Mouse (Mus musculus) gastrocnemius, adult 18-20 months (tissue): Measurements from ENCODE around the gene Tmem164. TPM values are rescaled to one million over a fixed set of nuclear protein-coding genes. Genes with fewer than 3 reads are reported as not detected.
A peak's percentile ranks its signal among the peaks of the same experiment; 100 is the strongest.

Experiments
- DNase-seq: peaks from one replicate; pipeline ENCODE4 v3.0.0; 2021; ENCODE audit warnings: low spot score
- total RNA-seq, 2 experiments: library from RNA; stranded (reverse); gene quantifications; 2 replicates each; pipeline ENCODE4 v1.2.3; 2021

The Tmem164 gene
- total RNA-seq, 2 experiments from 2014 or later: 1.1 to 1.2 TPM

DNA sequence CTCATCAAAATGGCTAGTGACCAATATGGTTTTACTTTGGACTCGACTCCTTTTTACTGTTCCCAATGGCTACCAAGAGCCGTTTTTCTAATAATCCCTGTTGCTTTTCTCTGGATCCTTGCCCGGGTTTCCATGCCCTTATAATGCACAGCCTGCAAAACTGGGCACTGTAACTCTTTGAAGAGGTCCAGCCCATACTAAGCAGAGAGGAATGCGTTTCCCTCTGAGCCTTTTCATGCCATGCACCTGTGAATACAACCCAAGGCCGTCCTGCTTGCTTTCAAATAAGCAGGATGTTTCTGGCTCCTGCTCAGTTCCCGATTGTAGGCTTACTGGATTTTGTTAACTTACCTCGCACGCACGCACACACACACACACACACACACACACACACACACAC lies 7.3 kb downstream of the Tmem164 start:
- DNase-seq: no peak

DNA sequence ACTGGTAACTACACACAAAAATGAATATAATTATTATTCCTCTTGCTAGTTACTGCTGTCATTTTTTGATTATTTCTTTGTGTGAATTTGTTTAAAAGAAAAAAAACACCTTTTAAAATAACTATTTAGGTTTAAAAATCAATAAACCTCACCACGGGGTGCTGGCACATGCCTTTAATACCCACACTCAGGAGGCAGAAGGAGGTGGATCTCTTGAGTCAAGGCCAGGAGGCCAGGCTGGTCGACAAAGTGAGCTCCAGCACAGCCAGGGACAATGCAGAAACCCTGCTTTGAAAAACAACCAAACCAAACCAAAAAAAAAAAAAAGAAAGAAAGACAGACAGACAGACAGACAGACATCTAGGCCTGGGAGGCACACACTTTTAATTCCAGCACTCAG lies 12.1 kb downstream of the Tmem164 start:
- DNase-seq: no peak

DNA sequence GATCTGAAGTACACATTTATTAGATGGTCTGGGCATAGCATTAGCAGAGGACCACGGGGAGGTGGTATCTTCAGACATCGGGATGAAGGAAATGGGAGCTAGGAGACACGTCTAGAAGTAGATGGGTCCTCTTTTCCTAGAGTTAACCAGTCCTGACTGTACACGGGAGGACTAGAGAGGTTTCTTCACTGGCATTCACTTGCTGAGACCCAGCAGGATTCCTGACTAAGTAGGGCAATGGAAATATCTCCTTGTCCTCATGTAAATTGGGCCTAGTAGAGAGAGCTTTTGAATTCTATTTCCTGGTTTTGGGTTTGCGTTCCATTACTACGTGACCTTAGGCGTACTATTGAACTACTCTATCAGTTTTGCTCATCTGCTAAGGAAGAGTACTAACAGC lies 13.1 kb downstream of the Tmem164 start:
- DNase-seq: no peak

DNA sequence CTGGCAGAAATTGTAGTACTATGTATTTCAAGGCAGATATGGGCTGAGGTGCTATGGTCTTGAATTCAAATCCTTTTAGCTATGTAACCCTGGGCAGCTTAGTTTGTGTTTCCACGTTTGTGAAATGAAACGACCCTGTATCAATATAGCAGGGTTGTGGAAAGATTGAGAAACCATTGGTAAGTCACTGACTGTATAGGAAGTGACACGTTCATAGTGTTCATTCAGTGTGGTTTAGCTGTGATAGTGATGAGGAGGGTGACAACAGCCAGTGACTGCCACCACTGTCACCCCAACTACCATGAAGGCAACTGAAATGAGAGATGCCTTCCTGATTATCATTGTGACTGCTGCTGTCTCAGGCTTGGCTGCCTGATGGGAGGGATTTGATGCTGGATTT lies 13.7 kb downstream of the Tmem164 start:
- no peak for DNase-seq

DNA sequence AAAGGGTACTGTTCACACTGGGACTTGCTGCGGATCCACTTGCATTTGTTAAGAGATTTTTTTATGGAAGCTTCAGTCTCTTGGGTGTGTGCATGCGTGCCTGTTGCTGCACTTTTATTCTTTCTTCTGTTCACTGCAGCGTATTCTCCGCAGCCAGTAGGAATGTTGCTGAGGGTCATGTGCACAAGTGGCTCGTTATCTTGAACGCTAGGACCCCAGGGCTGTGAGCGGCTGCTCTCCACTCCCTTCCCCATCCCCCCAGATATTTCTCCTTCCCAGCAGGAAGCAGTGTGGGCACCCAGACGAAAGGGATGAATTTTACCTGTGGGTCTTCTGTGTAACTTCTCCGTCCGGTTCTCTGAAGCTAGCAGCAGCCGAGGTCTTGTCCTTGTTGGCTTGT lies 15.6 kb downstream of the Tmem164 start:
- no peak for DNase-seq

DNA sequence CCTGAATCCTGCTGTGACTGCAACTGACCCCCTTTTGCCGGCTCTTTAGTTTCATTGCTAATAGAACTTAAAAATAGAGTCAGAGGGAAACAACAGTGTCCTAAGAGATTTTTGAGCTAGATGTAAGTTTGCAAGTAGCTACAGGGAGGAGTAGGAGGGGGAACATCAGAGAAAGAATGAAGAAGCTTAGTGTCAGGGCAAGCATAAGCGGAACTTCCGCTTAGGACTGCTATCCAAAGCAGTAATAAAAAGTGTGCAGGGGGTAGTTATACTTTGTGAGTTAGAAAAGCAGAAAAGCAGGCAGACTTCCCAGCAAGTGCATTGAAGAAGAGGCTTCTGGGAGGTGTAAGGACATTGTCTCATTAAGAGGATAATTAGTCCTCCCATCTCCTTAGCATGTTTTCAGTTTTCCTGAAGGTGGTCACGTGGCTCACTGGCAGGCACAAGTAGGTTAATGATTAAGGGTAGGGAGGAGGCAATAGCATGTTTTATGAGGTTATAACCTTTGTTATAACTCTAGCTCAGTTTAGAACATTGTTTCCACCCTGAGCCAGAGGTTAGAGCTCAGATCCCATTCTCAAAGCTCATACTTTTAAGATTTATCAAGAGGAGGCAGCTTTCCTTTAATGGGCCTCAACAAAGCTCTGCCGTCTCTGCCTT lies 16.5 kb downstream of the Tmem164 start:
- no peak for DNase-seq

DNA sequence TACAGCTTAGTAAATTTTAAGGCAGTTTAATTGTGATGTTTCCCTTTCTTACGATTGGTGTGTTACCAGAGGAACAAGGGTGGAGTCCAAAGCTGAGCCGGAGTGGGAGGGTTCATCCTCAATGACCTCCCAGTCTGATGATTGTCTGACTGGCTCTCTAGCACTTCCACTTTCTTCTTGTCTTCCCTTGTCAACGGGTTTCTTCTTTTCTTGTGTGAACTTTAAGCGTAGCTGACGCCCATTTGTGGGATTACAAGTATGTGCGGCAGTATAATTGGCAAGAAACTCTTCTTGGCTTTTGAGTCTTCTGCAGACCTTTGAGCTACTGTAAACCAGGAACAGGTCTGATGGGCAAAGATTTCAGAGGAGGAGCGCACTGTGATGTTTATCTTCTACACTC lies 17.0 kb downstream of the Tmem164 start:
- DNase-seq: no peak

DNA sequence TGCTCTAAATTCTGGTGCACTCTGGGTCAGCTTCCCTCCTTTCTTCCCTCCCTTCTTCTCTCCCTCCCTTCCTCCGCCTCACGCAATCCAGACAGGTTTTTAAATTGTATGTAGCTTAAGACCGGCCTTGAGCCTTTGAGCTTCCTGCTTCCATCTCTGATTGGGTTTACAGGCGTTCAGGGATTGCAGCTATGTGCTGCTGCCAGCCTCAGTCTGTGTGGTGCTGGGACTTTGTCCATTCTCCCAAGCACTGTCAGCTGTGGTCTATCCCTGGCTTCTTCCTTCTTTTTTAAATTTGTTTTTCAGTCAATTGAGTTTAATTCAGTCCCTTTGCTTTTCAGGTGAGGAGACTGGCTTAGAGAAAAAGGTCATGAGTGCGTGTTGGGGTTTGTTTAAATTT lies 20.9 kb downstream of the Tmem164 start:
- DNase-seq: no peak

DNA sequence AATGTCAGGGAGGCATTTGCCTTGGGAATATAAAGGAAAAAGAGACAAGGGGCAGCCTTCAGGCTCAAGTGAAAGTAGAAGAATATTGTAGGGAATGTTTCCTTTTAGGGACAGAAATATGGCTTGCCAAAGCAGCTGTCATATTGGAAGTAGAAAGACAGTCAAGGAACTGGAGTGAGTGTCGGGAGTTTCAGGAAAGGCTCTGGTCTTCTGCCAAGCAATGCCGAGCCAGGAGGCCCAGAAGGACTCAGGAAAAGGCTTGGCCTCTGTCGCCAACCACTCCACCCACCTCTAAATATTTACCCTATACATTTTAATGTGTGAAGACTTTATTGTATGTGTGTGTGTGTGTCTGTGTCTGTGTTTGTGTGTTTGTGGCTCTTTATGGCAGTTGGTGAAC lies 21.4 kb downstream of the Tmem164 start:
- DNase-seq: no peak

DNA sequence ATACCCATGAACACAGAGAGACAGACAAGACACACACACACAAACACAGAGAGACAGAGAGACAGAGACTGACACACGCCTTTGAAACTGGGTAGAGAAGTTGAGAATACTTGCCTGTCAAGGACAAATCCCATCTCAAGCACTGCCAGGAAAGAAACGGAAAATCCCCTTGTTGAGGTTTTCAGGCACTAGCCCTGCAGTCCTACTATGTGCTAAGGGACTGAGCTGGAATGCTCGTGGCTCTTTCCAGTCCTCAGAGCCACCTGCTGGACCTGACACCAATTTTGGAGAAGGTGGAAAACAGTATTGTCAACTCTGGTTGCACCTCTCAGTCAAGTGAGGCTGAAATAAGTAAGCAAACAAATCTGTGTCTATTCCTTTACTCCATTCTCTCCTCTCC lies 22.7 kb downstream of the Tmem164 start:
- DNase-seq: no peak

DNA sequence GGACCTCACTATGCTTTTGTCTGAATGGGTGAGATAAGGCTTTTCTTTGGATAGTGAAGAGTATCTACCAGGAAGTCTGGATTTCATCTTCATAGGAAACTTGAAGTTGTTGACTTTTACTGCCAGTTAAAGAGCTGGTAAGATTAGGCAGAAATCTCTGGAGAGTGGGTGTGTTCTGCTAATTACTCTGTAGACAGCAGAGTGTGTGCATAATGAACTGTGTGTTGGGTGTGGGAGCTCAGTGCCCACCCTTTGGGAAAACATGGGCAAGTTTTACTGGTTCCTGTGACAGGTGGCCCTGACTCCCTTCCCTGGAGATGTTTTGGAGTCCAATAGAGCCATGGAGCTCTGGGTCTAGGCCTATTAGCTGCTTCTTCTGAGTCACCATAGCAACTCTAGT lies 27.1 kb downstream of the Tmem164 start:
- no peak for DNase-seq

DNA sequence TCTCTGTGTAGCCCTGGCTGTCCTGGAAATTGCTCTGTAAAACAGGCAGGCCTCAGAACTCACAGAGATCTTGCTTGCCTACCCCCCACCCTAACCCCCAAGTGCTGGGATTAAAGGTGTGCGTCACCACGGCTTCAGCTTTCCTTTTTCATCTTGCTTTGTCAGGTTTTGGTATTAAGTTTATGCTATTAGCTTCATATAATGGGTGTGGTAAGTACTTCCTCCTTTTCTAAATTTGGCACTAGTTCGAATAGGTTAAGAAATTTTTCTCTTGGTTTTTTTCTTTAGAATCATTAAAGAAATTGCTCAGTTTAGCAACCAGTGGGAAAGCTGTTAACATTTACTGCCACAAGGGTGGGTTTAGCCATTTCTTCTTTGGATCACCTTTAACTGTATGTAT lies 34.8 kb downstream of the Tmem164 start:
- DNase-seq: no peak

DNA sequence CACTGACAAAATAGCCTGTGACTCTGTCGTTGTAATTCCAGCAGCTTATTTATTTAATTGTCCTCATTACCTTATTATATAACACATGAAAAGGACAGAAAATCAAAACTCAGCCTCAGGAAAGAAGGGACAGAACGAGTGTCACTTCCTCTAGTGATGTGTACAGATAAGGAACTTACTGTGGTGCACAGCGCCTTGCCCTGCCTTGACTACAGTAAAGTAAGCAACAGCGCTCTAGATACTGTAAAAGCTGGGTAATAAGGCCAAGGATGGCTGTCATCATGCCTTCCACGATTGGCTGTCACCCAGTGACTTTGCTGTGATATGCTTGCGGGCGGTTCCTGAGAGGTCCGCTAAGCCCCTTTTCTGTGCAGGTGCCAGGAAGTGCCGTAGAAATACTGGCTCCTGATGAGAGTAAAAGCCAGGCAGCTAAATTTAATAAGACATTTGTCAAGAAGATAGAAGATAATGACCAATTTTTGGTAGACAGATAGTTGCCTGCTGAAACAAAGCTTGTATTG lies 36.8 kb downstream of the Tmem164 start:
- no peak for DNase-seq

DNA sequence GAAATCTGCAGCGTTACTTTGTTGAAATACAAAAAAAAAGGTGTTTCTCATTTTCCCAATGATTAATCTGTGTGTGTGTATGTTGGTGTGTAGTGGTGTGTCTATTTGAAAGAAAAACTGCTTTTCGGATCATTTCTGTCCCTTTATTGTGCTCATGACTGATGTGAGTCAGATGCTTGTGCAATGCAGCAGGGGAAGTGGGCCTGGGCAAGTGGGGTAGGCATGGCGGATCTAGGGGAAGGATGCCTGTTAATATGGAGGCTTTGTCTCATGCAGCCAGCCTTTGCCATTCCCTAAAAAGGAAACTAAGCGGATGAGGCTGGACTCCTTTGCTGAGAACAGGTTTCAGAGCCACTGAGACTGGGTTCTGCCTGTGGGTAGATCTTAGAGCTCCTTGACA lies 37.6 kb downstream of the Tmem164 start:
- no peak for DNase-seq

DNA sequence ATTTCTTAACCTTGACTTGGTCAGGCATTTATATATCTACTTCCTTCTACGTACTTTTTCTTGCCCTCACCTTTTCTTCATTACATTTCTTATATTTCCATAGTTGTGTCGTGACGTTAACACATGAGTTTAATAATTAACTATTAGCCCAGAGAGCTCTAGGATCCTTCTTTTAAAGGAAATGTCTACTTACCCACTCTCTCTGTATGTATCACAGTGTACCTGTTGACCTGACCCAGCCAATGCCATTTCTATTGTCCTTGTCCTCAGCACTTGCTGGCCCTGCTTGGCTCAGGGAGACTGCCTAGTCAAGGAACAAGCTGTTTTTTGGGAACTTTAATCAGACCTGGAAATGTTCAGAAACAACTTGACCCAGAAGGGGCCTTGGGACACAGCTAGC lies 40.7 kb downstream of the Tmem164 start:
- no peak for DNase-seq

DNA sequence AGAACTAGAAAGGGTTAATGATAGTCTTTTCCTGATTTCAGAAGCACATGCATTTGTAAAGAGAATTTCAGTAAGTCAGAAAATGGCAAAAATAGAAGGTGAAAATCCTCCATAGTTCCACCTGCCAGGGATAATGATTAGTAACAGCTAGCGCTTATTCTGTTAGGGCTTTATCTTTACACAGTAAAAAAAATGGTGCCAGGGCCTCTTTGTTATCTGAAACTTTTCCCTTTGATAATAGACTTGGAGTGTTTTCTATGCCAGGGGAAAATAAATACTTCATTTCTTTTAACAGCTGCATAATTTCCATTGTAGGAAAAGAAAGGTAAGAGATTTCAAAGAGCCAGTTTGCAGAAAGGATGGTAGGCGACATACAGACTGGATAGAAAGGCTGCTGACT lies 43.0 kb downstream of the Tmem164 start:
- DNase-seq: no peak

DNA sequence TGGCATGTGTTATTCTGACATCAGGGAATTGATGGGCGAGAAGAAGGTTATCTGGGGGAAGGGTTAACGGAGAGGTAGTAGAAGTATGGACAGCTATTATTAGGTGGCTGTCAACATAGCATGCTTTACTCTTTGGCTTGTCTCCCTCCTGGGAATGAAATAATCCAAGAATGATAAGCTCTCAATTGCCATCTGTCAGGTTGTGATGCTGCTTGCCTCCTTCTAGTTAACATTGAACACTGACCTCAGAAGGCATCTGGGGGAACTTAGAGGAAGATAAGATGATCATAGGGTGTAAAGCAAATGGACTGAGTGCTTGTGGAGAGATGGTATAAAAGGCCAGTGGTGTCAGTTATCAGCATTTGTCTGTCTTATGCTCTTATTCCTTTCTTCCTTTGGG lies 44.4 kb downstream of the Tmem164 start:
- DNase-seq: no peak

DNA sequence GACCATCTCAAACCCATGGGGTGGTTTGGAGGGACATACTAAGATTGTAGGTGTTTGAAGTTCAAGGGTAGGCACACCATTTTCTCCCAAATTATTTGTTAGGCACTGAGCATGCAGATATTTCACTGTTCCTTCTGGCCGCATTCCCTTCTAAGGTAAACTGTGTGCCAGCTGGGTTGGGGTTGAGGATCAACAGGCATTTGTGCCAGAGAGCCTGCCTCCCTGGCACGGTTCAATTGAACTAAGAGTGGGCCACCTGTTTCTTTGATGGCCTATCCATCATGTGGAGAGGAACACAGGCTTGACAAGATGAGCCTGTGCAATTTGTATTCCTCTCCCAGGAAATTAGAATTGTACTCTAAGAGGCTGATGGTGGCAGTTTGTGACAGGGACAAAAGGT lies 45.1 kb downstream of the Tmem164 start:
- DNase-seq: no peak

DNA sequence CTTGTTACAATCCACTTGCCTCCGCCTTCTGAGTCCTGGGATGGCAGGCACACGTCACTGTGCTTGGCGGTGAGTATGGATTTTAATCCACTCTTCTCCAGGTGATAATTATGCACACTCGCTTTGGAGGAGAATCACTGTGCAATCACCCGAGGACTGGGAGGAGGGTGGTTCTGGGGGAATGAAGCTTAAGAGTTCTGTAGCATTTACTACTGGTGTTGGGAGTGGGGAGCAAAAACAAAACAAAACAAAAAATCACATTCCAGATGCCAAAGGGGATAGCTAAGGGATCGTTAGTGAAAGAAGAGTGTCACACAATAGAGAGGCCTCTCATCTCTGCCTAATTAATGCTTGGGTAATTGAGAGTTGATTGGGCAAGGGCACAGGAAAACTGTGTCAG lies 46.6 kb downstream of the Tmem164 start:
- no peak for DNase-seq

DNA sequence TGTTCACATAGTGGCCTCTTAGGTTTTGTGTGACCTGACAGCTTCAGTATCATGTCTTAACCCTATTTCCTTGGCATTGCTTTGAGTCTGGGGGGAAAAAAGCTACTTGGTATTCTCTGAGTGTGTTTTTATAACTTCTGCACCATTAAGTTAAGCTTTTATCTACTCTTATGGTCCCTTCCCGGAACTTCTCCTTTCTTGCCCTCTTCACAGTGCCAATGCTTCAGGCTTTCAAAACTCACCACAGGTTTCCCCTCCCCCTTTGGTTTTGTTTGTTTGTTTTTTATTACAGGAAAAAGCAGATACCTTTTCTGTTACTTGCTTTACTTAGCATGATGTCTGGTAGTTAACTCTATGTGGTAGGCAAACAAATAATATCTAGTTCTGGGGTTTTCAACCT lies 47.8 kb downstream of the Tmem164 start:
- DNase-seq: no peak

DNA sequence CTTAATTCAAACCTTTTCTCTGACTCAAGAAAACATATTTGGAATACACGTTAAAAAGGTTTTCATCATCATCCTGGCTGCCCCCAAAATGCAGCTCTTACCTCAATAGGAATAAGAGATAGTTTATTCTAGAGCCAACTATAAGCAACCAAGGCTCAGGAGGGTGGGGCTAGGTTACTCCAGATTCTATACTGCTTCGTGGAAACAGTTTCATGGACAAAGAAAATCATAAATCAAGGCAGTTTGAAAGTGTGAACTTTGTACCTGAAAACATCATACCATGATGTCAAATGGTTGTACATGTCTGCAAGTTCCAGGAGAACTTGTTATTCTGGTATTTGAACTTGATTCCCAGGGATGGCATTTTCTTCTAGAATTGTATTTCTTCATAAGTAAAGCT lies 48.3 kb downstream of the Tmem164 start:
- DNase-seq: no peak

DNA sequence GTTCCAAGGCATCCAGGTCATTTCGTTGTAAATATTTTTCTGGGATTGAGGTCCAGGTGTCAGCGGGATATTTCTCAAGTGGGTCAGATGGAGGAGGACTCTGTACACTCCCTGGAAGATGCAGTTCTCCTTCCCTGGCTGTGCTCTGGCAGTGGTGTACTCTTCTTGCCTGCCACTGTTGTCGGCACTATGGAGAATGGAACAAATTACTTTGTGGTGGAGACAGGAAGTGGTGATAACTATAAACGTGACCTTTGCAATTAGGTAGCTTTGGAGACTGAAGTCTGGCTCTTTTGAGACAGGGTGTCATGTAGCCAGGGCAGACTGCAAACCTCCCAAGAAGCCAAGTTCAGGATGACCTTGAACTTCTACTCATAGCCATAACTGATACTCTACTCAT lies 55.9 kb downstream of the Tmem164 start:
- DNase-seq: no peak

DNA sequence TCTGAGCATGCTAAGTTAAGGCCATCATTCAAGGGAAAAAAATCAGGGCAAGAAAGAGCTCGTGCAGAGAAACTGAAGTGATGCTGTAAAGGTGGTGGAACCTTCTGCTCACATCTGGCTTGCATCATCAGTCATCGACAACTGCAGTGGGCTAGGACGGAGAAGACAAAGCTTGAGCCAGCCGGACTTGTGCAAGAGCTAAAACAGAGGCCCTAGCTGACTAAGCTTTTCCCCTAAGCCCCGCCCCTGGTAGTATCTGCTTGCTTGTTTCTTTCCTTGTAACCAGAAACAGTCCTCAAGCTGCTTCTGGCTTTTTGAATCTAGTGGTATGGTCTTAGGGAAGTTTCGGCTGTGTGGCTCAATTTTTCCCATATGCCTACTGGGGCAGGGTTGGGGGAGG lies 56.5 kb downstream of the Tmem164 start:
- DNase-seq: peak; percentile 33

DNA sequence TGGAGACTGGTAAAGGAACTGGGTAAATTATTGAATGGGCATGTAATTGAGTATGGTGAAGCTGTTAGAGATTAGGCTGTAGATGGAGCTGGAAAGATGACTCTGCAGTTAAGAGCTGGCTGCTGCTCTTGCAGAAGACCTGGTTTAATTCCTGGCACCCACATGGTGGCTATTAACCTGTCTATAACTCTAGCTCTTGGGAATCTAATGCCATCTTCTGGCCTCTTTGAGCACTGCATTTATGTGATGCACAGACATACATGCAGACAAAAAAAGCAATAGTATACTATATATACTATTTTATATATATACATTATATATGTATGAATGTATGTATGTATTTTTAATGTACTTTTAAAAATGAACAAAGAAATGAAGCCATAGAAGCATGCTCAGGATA lies 66.2 kb downstream of the Tmem164 start:
- DNase-seq: no peak
